Mouse (Mus musculus) frontal cortex, postnatal 36 days (tissue): ENCODE measurements around the gene Rnf207.
A peak's percentile ranks its signal among the peaks of the same experiment; 100 is the strongest.

Experiments used
- DNase-seq, 2 experiments: peaks; one replicate each; pipeline ENCODE4 v3.0.0; 2022; ENCODE audit warnings: low spot score in 2 of 2

Rnf207 gene

DNA sequence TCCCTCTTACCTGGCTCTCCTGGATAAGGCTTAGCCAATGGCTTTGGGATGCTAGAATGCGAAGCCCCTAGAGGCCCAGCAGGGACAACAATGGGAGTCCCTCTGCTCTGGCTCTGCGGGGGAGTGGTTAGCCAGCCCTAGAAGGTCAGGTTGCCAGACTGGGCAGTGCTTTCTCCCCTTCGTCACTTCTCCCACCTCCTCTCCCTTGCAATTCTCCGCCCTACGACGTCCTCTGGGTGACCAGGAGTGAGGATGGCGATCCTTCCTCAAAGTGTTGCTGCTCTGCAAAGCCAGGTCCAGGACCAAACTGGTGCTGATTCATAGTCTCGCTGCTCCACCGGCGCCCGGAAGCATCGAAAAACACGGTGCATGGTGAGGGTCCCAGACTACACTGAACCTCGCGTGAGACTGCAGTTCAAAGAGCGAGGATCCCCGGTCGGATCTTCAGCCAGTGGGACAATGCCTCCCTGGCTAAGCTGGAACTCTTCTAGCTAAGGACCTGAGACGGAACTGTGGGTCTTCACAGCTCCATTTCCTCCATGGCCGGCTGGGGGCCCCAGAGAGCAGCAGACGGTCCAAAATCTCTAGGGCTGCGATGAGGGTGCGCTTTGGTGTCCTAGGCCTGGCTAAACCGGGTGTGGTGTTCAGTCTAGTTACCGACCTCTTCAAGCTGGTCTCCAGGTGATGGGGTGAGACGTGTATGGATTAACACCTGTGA lies at the start of gene Rnf207:
TSS of gene Rnf207 (minus strand) at position 477 of the 718 bp plus-strand sequence.
- DNase-seq = peak; percentile 55 to 59

DNA sequence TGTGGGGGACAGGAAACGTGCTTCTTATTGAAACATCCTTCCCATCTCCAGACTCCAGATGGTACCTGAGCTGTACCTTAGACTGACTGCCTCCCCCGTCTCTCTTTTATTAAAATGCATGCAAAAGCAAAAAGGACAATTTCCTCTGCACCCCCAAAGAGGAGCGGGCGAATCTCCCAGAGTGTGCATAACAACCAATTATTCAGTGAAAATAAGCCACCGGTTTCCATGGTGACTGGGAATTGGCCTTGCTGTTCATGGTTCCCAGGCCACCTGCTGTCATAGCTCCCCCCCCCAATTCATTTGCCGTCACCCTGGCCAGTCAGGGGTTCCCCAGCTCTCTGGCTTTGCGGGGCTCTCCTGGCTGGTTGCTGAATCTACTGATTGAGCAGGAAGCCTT lies 46.4 kb upstream of the Rnf207 start:
- DNase-seq = no peak

DNA sequence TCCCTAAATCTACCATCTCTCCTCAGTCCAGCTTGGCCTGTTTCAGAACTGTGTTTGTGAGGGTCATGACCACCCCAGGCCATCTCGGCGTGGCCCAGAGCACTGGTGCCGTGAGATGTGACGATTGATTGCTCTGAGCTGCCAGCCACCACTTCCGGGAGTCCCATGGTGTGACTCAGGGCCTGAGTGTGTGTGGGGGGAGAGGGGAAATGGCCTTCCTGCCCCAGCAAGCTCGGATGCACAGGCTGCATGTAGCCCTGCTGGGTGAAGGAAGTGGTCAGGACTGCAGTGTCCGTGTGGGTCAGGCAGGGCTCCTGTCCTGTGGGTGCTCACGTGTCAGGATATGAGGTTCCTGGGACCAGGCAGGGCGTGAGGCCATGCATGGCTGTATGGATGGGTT lies 43.4 kb upstream of the Rnf207 start:
- no peak for DNase-seq

DNA sequence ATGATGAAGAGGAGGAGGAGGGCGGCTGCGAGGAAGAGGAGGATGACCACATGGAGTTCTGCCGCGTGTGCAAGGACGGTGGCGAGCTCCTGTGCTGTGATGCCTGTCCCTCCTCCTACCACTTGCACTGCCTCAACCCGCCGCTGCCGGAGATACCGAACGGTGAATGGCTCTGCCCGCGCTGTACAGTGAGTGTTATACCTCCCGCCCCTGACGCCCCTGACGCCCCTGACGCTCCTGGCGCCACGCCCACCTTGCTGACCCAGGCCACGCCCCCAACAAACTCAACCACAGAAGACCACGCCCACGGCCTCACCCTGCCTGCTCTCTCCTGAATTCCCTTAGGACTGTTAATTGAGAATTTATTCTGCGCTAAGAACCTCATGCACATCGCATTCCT lies 42.1 kb upstream of the Rnf207 start:
- no peak for DNase-seq

DNA sequence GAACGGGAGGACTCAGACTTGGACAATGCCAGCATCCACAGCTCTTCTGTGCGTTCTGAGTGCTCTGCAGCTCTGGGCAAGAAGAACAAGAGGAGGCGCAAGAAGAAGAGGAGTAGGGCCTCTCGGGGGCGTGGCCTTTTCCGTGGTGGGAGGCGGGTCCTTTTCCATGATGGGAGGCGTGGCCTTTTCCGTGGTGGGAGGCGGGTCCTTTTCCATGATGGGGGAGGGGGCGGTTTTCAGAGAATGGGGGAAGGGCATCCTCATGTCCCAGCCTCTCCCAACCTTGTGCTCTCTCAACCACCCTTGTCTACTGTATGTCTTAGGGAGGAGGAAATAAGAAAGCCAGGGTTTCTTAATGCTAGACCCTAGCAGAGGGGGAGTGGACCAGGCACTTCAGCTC lies 40.9 kb upstream of the Rnf207 start:
- no peak for DNase-seq

DNA sequence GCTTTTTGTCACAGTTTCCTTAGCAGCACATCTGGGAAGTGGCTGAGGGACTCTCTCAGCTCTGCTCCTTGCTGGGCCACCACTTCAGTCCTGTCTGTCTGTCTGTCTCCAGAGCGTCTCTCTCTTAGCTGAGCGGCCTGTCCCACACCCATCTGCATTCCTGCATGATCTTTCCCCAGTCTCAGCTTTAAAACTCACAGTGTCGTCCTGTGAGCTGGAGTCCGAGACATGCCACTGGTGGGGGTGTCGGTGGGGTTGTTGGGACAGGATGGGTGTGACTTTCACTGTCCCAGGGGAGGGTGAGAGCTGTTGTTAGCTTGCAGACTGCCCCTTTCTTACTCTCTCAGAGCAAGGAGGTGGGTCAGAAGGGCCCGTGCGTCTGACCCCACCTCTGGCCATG lies 36.9 kb upstream of the Rnf207 start:
- no peak for DNase-seq

DNA sequence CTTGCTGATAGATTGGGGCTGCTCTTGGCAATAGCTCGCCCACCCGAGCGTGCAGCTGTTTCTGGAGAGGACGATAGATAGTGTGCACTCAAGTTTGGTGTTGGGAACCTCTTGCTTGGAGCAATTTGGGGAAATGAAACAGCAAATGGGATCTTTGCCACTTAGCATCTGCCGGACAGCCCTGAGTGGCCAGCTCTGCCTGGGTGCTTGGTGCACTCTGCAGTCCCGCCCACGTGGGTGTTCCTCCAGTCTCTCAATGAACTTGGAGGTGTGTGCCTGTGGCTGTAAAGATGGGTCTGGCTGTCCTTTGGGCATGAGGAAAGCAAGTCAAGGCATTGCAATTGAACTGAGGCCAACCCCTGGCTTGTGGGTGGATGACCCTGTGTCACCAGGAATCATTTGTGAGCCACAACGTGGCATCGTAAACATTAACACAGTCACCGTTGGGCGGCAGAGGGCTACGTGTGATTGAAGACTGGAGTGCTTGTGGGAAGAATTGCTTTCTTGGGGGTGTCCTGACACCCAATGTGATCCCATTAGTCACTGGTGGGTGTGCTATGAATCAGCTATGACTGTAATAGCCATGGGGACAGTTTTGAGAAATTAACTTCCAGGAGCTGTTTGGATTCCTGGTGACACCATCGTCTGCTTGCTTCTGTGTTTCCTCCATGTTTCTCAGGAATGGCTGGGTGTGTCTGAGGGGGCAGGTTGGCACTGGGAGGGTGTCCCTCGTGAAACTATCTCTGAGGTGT lies 35.3 kb upstream of the Rnf207 start:
- DNase-seq = no peak

DNA sequence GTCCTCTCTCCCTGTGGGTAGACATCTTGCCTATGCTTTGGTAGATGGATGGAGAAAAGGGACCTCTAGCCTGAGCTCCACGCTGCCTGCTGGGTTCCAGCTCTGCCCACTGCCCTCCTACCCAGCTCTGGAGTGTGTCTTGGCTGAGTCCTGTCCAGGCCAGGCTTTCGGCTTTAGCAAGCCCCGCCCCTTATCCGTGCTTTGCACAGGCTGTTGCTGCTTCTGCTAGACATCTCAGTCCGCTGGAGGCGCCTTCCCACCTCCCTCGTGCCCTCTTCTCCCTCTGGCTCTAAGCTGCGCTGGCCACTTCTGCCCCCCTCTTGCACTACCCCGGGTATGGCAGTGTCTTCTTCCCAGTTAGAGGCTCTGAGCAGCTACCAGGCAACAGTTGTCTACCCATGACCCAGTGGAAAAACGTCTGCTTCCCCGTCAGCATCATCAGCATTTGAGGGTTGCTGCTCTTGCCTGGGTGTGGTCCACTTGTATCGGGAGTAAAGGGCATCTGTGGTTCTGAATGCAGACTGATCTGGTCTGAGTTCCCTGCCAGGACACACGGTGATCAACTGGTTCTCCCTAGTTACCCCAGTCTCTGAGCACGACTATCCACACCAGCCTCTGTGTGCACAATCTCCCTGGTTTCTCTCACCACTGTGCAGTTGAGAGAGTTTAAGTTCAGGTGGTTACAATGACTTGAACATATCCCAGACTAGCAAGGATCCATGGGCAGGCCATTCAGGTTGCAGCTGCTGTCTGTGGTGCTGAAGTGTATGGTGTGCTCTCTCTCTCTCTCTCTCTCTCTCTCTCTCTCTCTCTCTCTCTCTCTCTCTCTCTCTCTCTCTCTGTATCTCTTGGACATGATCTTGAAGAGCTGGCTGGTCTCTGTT lies 32.9 kb upstream of the Rnf207 start:
- DNase-seq = peak in 1 of 2 experiments; percentile 43

DNA sequence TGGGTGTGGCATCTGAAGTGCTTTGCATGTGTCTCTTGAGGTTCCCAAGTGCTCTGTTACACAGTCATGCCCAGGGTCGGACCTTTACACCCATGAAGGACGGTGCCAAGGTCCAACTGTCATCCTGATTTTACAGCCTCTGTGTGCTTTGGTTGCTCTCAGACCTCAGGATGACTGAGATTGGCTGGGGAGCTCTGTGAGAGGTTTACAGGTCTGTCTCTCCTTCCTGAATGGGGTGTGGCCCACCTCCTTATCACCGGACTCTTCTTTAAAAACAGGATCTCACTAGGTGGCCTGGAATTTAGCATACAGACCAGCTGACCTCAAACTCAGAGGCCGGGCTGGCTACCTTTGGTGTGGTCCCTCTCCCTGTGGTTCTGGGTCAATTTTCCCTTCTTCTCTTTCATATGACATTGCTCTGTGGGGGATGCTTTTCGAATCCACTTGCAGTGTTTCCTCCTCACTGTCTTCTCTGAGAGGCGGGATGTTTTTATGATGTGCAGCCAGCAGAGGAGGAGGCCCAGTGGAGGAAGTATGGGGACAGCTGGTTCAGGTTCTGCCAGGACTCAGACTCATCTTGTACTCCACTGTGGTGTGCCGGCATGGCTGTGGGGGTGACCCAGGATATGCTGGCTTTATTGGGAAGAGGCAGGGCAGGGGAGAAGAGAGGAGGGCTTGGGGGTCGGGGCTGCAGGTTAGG lies 32.1 kb upstream of the Rnf207 start:
- DNase-seq = peak in 1 of 2 experiments; percentile 56

DNA sequence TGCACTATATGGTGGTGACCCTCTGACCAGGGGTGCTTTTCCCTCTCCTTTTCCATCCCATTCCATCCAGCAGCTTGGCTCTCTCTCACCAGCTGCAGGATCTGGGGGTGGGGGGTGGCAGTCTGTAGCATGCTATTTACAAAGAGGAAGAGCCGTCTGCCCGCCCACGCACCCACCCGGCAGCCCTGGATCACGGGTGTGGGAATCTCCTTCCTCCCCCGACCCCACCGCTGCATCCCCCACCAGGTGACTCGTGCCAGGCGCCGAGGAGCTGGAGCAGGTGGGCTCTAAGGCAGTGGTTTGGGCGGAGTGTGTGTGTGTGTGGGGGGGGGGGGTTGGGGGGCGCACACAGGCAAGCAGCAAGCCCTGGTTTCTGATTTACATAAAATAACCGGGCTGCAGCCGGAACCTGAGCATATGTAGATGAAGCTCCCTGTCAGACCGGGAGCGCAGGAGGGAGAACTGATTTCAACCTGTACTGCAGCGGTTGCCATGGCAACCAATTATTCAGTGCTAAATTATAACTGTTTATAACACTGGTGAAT lies 31.1 kb upstream of the Rnf207 start:
- peak; percentile 66 to 85 for DNase-seq

DNA sequence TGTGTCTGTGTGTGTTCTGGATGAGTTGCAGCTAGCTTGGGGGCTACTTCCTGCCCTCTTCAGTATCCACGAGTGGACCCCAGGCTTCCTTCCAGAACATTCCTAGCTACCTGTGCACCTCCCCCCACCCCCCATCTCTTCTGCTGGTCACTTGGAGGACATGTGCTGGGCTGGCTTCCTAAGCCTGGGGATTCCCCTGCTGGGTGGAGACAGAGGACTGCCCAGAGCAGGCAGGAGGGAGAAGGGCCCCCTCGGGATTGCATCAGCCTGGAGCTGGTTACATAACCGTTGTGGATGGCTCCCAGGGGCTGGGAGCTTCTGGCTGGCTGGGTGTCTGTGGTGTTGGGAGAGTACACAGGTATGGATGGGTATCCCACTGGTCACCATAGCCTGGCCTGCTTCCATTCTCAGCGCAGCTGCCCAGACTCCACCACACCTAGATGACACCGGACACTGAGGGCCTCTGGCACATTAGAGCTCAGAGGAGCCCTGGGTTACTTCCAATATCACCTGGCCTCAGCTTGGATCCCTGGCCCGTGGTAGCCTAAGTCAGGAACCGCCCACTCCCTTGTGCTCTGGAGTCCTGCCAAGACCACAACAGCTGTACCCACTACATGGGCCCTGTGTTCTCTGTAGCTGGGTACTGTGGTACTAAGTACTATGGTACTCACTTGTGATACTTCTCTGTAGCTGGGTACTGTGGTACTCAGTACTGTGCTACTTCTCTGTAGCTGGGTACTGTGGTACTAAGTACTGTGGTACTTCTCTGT lies 26.5 kb upstream of the Rnf207 start:
- DNase-seq = peak in 1 of 2 experiments; percentile 60

DNA sequence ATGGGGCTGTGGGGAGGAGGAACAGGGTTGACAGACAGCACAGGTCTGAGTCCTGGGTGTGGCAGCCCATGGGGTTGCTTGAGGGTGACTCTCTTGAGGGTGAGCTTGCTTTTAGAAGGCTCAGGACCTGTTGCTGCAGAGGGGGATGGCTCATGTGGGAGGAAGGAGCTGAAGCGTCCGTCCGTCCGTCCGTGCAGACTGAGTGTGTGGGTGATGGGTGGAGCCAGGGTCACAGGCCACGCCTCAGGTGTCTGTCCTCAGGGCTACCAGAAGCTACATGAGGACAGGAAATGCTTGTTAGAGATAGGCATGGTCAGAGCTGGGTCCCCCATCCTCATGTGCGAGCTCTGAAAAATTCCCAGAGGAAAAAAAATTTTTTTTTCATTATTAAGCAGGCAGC lies 25.9 kb upstream of the Rnf207 start:
- no peak for DNase-seq

DNA sequence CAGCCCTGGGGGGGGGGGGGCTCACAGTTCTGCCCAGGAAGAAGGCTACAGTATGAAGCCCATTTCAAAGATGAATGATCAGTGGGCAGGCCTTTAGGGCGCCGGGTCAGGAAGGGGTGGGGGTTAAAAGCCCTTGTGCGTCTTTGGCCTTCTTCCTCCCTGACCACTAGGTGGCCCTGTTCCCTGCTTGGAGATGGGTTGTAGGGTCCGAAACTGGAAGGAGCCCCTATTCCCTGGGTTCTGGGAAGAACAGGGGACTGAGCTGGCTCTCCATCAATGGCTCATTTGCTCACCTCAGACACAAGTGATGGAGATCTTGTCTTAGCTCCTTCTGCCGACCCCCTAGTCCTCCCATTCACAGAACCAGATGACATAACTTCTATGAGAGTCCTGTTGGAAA lies 24.5 kb upstream of the Rnf207 start:
- DNase-seq = no peak

DNA sequence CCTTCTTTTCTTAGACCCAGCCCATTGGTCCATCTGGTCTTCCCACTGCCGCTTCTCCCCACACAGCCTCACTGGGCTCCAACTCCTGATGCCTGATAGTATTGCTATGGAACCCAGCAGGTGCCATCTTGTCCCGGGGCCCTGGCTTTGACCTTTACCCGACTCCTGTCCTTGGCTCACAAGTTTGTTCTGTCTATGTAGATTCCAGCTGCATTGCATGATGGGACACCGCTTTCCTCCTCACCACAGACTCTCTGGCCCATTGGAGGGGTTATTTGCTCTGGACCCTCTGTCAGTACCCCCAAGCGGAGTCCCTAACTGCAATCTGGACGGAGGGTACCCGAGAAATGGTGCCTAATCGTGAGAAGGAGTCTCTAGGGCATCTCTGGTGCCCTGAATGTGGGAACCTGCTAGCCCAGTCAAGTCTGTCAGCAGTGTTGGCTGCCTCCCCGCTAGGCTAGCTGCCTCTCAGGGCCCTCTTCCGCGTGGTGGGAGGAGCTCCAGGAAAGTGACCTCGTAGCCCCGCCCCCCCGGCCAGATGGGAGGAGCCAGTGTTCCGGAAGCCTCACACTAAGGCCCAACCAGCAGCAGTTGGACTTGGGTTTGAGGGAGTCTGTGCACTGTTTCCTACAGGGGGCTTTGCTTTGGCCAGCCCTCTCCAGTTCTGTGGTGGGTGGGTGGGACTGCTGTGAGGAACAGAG lies 21.9 kb upstream of the Rnf207 start:
- DNase-seq = no peak

DNA sequence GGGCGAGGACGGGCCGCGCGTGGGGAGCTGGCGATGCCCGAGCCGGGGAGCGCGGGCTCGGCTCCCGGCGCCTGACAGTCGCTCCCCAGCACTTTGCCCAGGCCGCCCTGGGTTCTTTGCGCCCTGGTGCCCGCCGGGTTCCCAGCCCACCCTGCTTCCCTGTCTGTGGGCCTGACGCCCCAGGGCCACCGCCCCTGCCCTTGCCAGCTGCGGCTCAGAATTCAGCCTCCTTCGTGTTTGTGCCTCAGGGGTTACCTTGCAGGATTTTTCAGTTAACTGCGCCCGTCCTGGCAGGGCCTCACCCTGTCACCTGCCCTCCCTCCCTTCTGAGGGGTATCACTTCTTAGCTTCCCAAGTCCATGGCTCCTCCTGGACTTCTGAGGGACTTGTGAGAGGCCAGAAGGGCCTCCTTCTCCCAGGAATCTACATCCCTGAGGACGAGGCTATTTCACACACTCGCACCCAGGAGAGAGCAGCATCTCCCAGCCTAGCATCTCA lies 20.5 kb upstream of the Rnf207 start:
- no peak for DNase-seq

DNA sequence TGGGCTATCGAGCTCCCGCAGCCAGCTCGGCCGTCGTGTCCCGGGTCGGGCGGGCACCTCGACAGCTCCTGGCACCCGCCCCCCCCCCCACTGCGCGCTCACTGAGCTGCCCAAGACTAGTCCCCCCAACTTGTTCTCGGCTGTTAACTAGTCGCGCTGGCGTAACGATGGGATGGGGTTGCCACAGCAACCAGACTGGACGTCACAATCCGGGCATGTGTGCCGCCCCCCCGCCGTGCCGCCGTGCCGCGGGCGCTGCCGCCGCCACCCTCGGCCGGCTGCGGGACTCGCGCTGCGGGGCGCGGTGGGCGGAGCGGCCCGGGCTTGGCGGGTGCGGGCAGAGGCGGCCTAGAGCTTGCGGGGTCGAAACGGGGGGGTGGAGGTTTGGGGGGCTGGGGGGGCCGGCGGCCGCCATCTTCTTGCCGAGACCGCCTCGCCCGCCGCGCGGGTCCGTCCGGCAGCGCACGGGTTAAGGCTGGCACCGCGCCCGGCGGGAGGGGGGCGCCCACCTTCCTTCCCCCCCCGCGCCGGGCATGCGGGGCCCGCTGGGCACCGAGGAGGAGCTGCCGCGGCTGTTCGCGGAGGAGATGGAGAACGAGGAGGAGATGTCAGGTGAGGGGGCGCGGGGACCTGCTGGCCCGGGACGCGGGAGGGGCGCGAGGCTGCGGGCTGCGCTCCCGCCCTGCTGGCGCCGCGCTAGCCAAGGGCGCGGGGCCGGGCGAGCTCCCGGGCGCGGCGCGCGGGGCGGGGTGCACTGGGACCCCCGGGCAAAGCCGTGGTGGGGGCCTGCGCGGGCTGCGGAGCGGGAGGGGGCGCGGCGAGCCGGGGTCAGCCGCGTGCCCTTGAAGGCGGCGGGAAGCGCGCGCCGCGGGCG lies 19.9 kb upstream of the Rnf207 start, which contains the start of gene Chd5:
TSS of gene Chd5 (plus strand) at position 233 of the 874 bp plus-strand sequence.
- peak; percentile 64 to 73 for DNase-seq

DNA sequence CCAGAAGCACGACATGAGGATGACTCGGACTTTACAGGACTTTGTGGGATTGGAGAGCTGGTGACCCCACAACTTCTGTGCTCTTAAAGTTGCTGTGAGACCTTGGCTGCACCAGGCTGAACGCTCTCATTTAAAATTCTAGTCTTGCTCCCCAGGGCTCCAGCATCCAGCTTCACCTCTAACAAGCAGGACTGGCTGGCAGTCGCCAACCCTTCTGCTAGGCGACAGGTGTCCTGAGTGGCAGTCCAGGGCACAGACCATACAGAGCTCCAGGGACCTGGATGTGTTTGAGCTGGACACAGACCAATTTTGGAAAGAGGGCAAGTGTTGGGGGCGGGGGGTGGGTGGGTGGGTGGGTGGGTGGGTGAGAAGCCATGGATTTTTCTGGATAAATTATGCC lies 19.0 kb upstream of the Rnf207 start:
- DNase-seq = no peak

DNA sequence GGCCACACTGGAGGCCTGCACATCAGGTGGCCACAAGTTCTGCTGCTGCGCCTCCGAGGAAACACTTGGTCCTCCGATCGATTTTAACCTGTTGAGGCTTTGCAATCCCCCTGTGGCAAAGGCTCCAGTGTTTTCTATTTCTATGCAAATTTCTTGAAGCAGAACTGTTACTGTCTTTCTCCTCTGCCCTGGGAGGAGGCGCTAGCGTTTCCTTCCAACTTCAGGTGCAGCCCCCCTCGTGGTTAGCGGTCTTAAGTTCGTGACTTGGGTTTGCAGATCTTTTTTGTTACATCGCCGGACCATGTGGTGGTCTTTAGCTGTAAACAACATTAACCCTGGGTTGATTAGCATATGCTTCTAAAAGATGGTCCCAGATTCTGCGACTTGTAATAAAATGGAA lies 14.8 kb upstream of the Rnf207 start:
- no peak for DNase-seq

DNA sequence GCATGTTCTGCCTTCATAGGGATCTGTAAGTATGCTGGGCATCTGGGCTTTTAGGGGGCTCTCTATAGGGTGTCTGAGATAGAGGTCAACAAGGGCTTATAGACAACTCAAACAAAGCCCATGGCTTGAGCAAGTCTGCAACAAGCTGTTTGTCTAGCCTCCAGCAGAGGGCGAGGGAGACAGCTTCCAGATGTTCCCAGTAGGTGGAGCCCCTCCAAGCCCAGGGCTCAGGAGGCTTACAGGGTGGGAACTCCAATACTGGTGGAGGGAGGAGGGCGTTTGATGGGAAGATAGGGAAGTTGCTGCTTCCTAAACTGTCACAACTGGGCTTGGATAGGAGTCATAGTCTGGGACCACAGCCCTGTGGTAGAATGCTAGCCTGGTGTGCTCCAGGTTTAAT lies 14.2 kb upstream of the Rnf207 start:
- peak in 1 of 2 experiments; percentile 77 for DNase-seq
